Mouse (Mus musculus): ENCODE measurements around the gene Gpm6b. TPM values are rescaled to one million over a fixed set of nuclear protein-coding genes. Genes with fewer than 3 reads are reported as not detected.

Gene Gpm6b
- polyA plus RNA-seq, 1 experiment: 403 TPM

- TF ChIP-seq CTCF (IDR thresholded peaks at IDR 0.05; ENCODE audit: insufficient read depth, low read depth, low read length) (no peak), POLR2A (IDR thresholded peaks at IDR 0.05; ENCODE audit: insufficient read depth, low read depth, low read length) (no peak)
- WGBS: 72% methylated on average over 6 of the region's 6 CpGs
- H3K4me1 ChIP-seq (ENCODE audit: control insufficient read depth, insufficient read depth, low read length): no peaks in the 10 kb centered on the region
- no peak overlapping the region for H3K27ac ChIP-seq (ENCODE audit: insufficient read depth, low read depth, low read length)
- H3K4me3 ChIP-seq (ENCODE audit: insufficient read depth, low read depth, low read length): no peak overlapping the region
Measured at GRCm38 (mm10) chrX:166386656-166387055, 147.9 kb downstream of the Gpm6b start.

- Histone ChIP-seq H3K27ac (ENCODE audit: insufficient read depth, low read depth, low read length) (no peak overlapping the region), H3K4me3 (ENCODE audit: insufficient read depth, low read depth, low read length) (no peak overlapping the region), H3K4me1 (ENCODE audit: control insufficient read depth, insufficient read depth, low read length) (no peaks in the 10 kb centered on the region)
- 96% methylated on average over 1 of the region's 1 CpGs for WGBS
- TF ChIP-seq CTCF (IDR thresholded peaks at IDR 0.05; ENCODE audit: insufficient read depth, low read depth, low read length): no peak
- no peak for TF ChIP-seq POLR2A (IDR thresholded peaks at IDR 0.05; ENCODE audit: insufficient read depth, low read depth, low read length)
Measured at GRCm38 (mm10) chrX:166393753-166394152, 155.0 kb downstream of the Gpm6b start.

- no peak overlapping the region for H3K4me3 ChIP-seq (ENCODE audit: insufficient read depth, low read depth, low read length)
- no peak overlapping the region for H3K27ac ChIP-seq (ENCODE audit: insufficient read depth, low read depth, low read length)
- TF ChIP-seq POLR2A (IDR thresholded peaks at IDR 0.05; ENCODE audit: insufficient read depth, low read depth, low read length): no peak
- no peak for TF ChIP-seq CTCF (IDR thresholded peaks at IDR 0.05; ENCODE audit: insufficient read depth, low read depth, low read length)
- H3K4me1 ChIP-seq (ENCODE audit: control insufficient read depth, insufficient read depth, low read length): no peaks in the 10 kb centered on the region
Measured at GRCm38 (mm10) chrX:166407865-166408264, 169.2 kb downstream of the Gpm6b start.

DNA sequence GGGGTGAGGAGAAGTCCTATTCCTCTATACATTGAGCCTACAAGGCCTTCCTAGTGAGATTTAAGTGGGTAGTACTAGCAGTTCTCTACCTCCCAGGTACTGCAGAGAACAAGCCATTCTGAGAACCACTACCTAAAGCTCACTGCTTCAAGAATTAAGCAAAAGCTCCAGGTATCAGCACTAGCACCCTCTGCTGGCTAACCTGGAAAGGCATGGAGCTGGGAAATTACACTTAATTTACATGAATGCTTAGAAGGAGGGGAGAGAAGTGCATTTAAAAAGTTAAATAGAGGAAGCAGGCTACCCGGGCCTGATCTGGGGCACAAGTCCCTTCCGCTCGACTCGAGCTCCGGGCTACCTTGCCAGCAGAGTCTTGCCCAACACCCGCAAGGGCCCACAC, 177.5 kb downstream of the Gpm6b start:
- no peak for TF ChIP-seq POLR2A (IDR thresholded peaks at IDR 0.05; ENCODE audit: insufficient read depth, low read depth, low read length)
- TF ChIP-seq CTCF (IDR thresholded peaks at IDR 0.05; ENCODE audit: insufficient read depth, low read depth, low read length): no peak
- no peaks in the 10 kb centered on the region for H3K4me1 ChIP-seq (ENCODE audit: control insufficient read depth, insufficient read depth, low read length)
- H3K27ac ChIP-seq (ENCODE audit: insufficient read depth, low read depth, low read length): no peak overlapping the region
- no peak overlapping the region for H3K4me3 ChIP-seq (ENCODE audit: insufficient read depth, low read depth, low read length)
- 79% methylated on average over 6 of the region's 6 CpGs for WGBS

DNA sequence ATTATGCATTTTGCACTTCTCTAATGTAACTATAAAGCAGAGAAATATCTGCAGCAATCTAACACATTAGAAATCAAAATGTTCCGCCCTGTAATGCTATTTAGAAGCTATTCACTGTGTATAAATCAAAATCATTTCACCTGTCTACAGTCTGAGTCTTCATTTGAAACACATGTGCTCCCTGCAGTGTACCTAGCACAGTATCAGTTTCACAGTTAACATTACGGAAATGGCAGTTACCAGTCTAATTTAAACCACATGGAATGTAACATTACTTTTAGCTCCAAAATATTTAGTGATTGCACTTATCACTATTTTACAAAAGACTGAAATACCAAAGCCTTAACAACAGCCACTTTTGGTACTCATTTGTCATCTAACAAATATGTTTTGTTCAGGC, 196.1 kb downstream of the Gpm6b start:
- TF ChIP-seq POLR2A (IDR thresholded peaks at IDR 0.05; ENCODE audit: insufficient read depth, low read depth, low read length): no peak
- no peak for TF ChIP-seq CTCF (IDR thresholded peaks at IDR 0.05; ENCODE audit: insufficient read depth, low read depth, low read length)
- WGBS: 96% methylated on average over 2 of the region's 2 CpGs
- no peak overlapping the region for H3K27ac ChIP-seq (ENCODE audit: insufficient read depth, low read depth, low read length)
- H3K4me3 ChIP-seq (ENCODE audit: insufficient read depth, low read depth, low read length): no peak overlapping the region
- no peaks in the 10 kb centered on the region for H3K4me1 ChIP-seq (ENCODE audit: control insufficient read depth, insufficient read depth, low read length)

Other genes starting within 250 kb of the Gpm6b start
- gene Gemin8, start 68.5 kb upstream of the Gpm6b start, polyA plus RNA-seq (2012; ENCODE audit: insufficient read depth, insufficient read length, low replicate concordance, missing spikeins): not detected in 2 replicates
- gene Trappc2, start 201.7 kb downstream of the Gpm6b start, polyA plus RNA-seq (2012; ENCODE audit: insufficient read depth, insufficient read length, low replicate concordance, missing spikeins): not detected in 2 replicates
- gene Ofd1, start 201.8 kb downstream of the Gpm6b start, polyA plus RNA-seq (2012; ENCODE audit: insufficient read depth, insufficient read length, low replicate concordance, missing spikeins): not detected in 2 replicates
- not detected in 2 replicates for gene Rab9, start 241.0 kb downstream of the Gpm6b start, polyA plus RNA-seq (2012; ENCODE audit: insufficient read depth, insufficient read length, low replicate concordance, missing spikeins)

Measured in olfactory bulb, adult 2 months (tissue).